Mouse (Mus musculus): ENCODE measurements around the gene Tmcc1. TPM values are rescaled to one million over a fixed set of nuclear protein-coding genes. Genes with fewer than 3 reads are reported as not detected.

Tmcc1 gene
- polyA plus RNA-seq, 1 experiment from 2014 or later: 9.4 TPM

GRCm38 (mm10) chr6:115973881-115974662 lies 219.2 kb downstream of the Tmcc1 start:
- Histone ChIP-seq H3K27ac (replicated peaks) (no peak overlapping the region), H3K4me1 (replicated peaks; ENCODE audit: control insufficient read depth, insufficient read depth) (peaks cover 2% of the 10 kb centered on the region; the same call in 1 of the 2 replicates), H3K4me3 (ENCODE audit: low read depth, low read length) (no peak overlapping the region), H3K36me3 (ENCODE audit: control insufficient read depth, insufficient read depth, low read length) (peaks cover 4% of the 10 kb centered on the region), H3K27me3 (ENCODE audit: control insufficient read depth, insufficient read depth, low read length) (no peaks in the 10 kb centered on the region), H3K9ac (ENCODE audit: low read length) (no peak overlapping the region), H3K4me2 (replicated peaks; ENCODE audit: low read depth) (no peak overlapping the region), H3K9me3 (ENCODE audit: control insufficient read depth, low read length) (no peaks in the 10 kb centered on the region)
- no peak for DNase-seq (ENCODE audit: low spot score)
- WGBS: 76% methylated on average over 16 of the region's 16 CpGs
- TF ChIP-seq CTCF (IDR thresholded peaks at IDR 0.05; ENCODE audit: low read depth) (no peak), EP300 (optimal IDR thresholded peaks at IDR 0.05) (no peak)
- no peak for ATAC-seq (ENCODE audit: low FRiP score, low TSS enrichment)

GRCm38 (mm10) chr6:115973139-115973875 lies 220.0 kb downstream of the Tmcc1 start:
- ATAC-seq (ENCODE audit: low FRiP score, low TSS enrichment): no peak
- Histone ChIP-seq H3K9ac (ENCODE audit: low read length) (no peak overlapping the region), H3K36me3 (ENCODE audit: control insufficient read depth, insufficient read depth, low read length) (peaks cover 6% of the 10 kb centered on the region), H3K27ac (replicated peaks) (no peak overlapping the region), H3K4me3 (ENCODE audit: low read depth, low read length) (no peak overlapping the region), H3K27me3 (ENCODE audit: control insufficient read depth, insufficient read depth, low read length) (no peaks in the 10 kb centered on the region), H3K4me2 (replicated peaks; ENCODE audit: low read depth) (no peak overlapping the region), H3K4me1 (replicated peaks; ENCODE audit: control insufficient read depth, insufficient read depth) (peaks cover 2% of the 10 kb centered on the region; the same call in 1 of the 2 replicates), H3K9me3 (ENCODE audit: control insufficient read depth, low read length) (no peaks in the 10 kb centered on the region)
- TF ChIP-seq CTCF (IDR thresholded peaks at IDR 0.05; ENCODE audit: low read depth) (no peak), EP300 (optimal IDR thresholded peaks at IDR 0.05) (no peak)
- 84% methylated on average over 15 of the region's 15 CpGs for WGBS
- DNase-seq (ENCODE audit: low spot score): no peak

- DNase-seq (ENCODE audit: low spot score) (no peak), ATAC-seq (ENCODE audit: low FRiP score, low TSS enrichment) (no peak)
- Histone ChIP-seq H3K27ac (replicated peaks) (no peak overlapping the region), H3K4me3 (ENCODE audit: low read depth, low read length) (no peak overlapping the region), H3K4me1 (replicated peaks; ENCODE audit: control insufficient read depth, insufficient read depth) (peaks cover 2% of the 10 kb centered on the region; the same call in 1 of the 2 replicates), H3K4me2 (replicated peaks; ENCODE audit: low read depth) (no peak overlapping the region), H3K36me3 (ENCODE audit: control insufficient read depth, insufficient read depth, low read length) (peaks cover 2% of the 10 kb centered on the region), H3K27me3 (ENCODE audit: control insufficient read depth, insufficient read depth, low read length) (no peaks in the 10 kb centered on the region), H3K9ac (ENCODE audit: low read length) (no peak overlapping the region; the same call in 1 of the 2 replicates), H3K9me3 (ENCODE audit: control insufficient read depth, low read length) (no peaks in the 10 kb centered on the region)
- TF ChIP-seq CTCF (IDR thresholded peaks at IDR 0.05; ENCODE audit: low read depth): no peak
- no peak for TF ChIP-seq EP300 (optimal IDR thresholded peaks at IDR 0.05)
- 77% methylated on average over 7 of the region's 7 CpGs for WGBS
These were observed 221.1 kb downstream of the Tmcc1 start for GRCm38 (mm10) chr6:115972083-115972764.

DNA sequence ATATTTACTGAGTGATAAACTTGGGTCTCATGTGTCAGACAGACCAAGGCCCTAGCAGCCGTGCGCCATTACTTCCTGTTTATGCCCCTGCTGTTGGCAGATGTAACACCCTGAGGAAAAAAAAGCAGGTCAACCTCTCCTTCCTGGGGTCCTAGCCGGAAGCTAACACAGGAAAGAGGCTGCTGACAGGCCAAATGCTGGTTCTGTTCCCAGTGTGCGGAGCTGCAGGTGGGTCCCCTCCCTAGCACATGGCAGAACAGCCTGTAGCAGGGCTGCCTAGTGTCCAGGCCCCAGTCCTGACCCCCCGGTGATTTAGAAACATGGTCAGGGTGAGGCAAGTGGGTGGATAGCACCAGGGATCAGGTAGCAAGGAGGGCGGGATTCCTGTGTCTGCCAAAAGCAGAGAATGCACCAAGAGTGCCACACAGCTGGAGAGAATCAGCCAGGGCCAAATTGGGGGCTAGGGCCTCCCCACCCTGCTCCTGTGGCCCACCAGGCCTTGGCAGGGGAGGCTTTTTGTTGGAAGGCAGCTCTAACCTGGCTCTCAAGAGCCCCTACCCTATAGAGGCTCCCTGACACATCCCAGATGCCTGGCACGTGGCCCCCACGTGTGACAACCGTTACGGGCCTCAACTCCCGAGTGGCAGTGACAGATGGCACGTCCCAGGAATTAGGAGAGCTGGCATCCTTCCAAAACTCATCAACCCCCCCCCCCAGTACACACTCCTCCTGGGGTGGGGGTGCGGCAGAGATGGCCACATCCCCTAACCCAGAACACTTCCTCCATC lies 221.8 kb downstream of the Tmcc1 start:
- TF ChIP-seq CTCF (IDR thresholded peaks at IDR 0.05; ENCODE audit: low read depth) (no peak), EP300 (optimal IDR thresholded peaks at IDR 0.05) (no peak)
- Histone ChIP-seq H3K9ac (ENCODE audit: low read length) (peak overlapping the region; percentile 27; the same call in 1 of the 2 replicates), H3K9me3 (ENCODE audit: control insufficient read depth, low read length) (no peaks in the 10 kb centered on the region), H3K4me1 (replicated peaks; ENCODE audit: control insufficient read depth, insufficient read depth) (peaks cover 2% of the 10 kb centered on the region; the same call in 1 of the 2 replicates), H3K4me3 (ENCODE audit: low read depth, low read length) (no peak overlapping the region), H3K27ac (replicated peaks) (no peak overlapping the region), H3K27me3 (ENCODE audit: control insufficient read depth, insufficient read depth, low read length) (no peaks in the 10 kb centered on the region), H3K36me3 (ENCODE audit: control insufficient read depth, insufficient read depth, low read length) (peaks cover 5% of the 10 kb centered on the region), H3K4me2 (replicated peaks; ENCODE audit: low read depth) (no peak overlapping the region)
- ATAC-seq (ENCODE audit: low FRiP score, low TSS enrichment): no peak; the same call in 1 of the 2 replicates
- DNase-seq (ENCODE audit: low spot score): no peak
- WGBS: 46% methylated on average over 13 of the region's 13 CpGs

GRCm38 (mm10) chr6:115969952-115970351 lies 223.3 kb downstream of the Tmcc1 start:
- Histone ChIP-seq H3K9me3 (ENCODE audit: control insufficient read depth, low read length) (no peaks in the 10 kb centered on the region), H3K27ac (replicated peaks) (no peak overlapping the region), H3K4me1 (replicated peaks; ENCODE audit: control insufficient read depth, insufficient read depth) (peaks cover 2% of the 10 kb centered on the region; the same call in 1 of the 2 replicates), H3K4me2 (replicated peaks; ENCODE audit: low read depth) (no peak overlapping the region), H3K9ac (ENCODE audit: low read length) (no peak overlapping the region), H3K4me3 (ENCODE audit: low read depth, low read length) (no peak overlapping the region), H3K27me3 (ENCODE audit: control insufficient read depth, insufficient read depth, low read length) (no peaks in the 10 kb centered on the region), H3K36me3 (ENCODE audit: control insufficient read depth, insufficient read depth, low read length) (peaks cover 11% of the 10 kb centered on the region)
- TF ChIP-seq CTCF (IDR thresholded peaks at IDR 0.05; ENCODE audit: low read depth) (no peak), EP300 (optimal IDR thresholded peaks at IDR 0.05) (no peak)
- no peak for ATAC-seq (ENCODE audit: low FRiP score, low TSS enrichment)
- DNase-seq (ENCODE audit: low spot score): no peak
- WGBS: 74% methylated on average over 4 of the region's 6 CpGs

Measured in stomach, postnatal 0 days (tissue).